Mouse (Mus musculus) testis, adult 2 months (tissue): ENCODE data around the gene Emsy.

Source experiments
- CTCF ChIP-seq: fragments of 200-500 bp; IDR thresholded peaks from 2 replicates; pipeline ENCODE4 v1.5.1; 2012; ENCODE audit warnings: low read depth, mild to moderate bottlenecking, inconsistent platforms, low read length, moderate library complexity; ENCODE audit not compliant: control insufficient read depth, insufficient read depth, insufficient replicate concordance
- POLR2A ChIP-seq: fragments of 200-500 bp; IDR thresholded peaks from 2 replicates; pipeline ENCODE4 v1.6.1; 2012; ENCODE audit warnings: low read depth, mild to moderate bottlenecking, inconsistent platforms, low read length, moderate library complexity; ENCODE audit not compliant: control insufficient read depth

DNA sequence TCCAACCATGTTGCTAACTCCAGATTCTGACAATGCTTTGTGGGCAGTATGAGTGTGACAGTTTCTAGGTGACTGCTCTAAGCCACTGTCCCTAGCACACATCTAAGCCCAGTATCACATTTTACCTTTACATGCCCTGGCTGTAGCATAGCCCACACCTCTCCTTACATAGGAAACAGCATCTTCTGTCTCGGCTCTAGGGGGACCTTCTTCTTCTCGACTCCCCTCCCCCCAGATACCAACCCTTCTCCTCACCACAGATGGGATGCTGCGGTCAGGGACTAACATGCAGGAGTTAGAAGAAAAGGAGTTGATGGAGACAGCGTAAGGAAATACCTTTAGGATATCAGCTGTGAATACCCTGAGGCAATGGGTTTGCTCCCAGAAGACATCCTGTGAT, 75.3 kb downstream of the Emsy start:
- no peak for TF ChIP-seq POLR2A
- TF ChIP-seq CTCF, result no peak
